Mouse (Mus musculus) thymus, postnatal 25 days (tissue): ENCODE results near the gene Setd1a.
"Not testable (repeated sequence)": the region's sequence is repeated elsewhere in the genome, so short reads cannot be mapped to it uniquely, and the experiment has no call there.

Source experiments
- DNase-seq: peaks from one replicate; pipeline ENCODE4 v3.0.0; 2022

The Setd1a gene

GRCm38 (mm10) chr7:127776426-127776825, at the start of gene Setd1a:
TSS of gene Setd1a (plus strand) at chr7:127776670.
- DNase-seq: peak; percentile 86

DNA sequence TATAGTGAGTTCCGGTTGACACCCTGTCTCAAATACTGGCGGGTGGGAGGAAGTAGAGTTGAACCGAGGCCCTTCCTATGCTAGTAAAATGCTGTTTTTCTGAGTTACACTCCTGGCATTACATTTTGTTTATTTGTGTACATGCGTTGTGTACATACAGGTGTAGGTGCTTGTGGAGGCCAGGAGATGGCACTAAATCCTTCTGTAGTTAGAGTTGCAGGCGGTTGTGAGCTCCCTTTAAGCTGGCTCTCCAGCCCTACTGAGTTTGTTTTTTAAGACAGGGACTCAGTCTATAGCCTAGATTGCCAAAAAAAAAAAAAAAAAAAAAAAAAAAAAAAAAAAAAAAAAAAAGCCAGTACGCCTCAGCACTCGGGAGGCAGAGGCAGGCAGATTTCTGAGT, 48.6 kb upstream of the Setd1a start:
- no peak for DNase-seq

GRCm38 (mm10) chr7:127730170-127730569, 46.3 kb upstream of the Setd1a start:
- no peak for DNase-seq

DNA sequence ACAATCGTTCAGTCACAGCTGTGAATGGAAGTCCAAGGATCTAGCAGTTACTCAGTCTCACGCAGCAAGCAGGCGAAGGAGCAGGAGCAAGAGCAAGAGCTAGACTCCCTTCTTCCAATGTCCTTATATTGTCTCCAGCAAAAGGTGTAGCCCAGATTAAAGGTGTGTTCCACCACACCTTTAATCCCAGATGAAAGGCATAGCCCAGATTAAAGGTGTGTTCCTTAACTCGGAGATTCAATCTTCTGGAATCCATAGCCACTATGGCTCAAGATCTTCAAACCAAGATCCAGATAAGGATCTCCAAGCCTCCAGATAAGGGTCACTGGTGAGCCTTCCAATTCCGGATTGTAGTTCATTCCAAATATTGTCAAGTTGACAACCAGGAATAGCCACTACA, 44.4 kb upstream of the Setd1a start, which contains the start of gene Ctf2:
Gene Ctf2, minus strand, starts transcription at position 101 of the 400 bp plus-strand sequence.
- not testable (repeated sequence) for DNase-seq

DNA sequence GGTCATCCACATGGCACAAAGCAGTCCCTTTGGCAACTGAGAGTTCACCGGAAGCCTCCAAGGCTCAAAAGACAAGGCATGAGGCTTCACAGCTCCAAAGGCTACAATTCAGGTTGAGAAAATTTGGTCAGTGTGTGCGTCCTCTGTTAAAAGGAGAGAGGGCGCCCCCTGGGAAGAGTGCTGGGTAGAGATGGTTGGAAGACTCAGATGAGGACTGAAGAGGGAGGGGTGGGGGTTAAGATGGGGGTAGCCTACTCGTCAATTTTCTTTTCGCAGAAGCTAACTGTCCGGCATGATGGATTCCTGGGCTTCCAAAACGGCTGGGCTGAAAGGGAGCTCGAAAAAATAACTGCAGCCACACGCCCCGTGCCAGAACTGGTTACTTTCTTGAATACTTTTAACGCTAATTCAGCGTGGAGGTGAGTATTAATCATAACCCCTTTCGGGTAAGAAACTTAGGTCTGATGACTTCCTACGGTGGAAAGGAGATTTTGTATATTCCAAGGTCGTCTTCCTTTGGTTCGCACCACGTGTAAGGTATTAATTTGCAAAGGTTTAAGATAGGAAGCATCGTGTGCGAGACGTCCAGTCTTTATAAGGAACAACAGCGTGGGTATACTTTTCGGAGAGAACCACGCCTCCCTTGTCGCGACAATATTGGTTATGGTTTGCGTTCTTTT, 32.0 kb upstream of the Setd1a start, which contains the start of gene Fbxl19:
Gene Fbxl19, plus strand, starts transcription at position 178 of the 680 bp plus-strand sequence.
- peak; percentile 74 for DNase-seq

DNA sequence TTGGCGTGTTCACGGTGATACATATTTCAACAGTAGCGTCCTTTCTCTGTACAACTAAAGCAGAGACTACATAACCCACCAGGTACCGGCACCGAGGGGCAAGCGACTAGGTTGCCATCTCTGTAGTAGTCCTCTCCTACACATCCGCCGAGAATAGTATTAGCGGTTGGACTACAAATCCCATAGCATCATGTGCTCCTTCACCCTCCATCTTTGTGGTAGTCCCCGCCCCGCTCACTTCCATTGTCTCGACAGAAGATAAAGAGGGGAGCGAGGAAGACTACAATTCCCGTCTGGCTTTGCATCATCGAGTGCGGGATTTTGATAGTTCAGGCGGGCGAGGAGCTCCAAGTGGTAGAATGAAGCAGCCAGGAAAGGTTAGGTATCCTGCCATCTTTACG, 31.2 kb upstream of the Setd1a start:
- DNase-seq: peak; percentile 88

DNA sequence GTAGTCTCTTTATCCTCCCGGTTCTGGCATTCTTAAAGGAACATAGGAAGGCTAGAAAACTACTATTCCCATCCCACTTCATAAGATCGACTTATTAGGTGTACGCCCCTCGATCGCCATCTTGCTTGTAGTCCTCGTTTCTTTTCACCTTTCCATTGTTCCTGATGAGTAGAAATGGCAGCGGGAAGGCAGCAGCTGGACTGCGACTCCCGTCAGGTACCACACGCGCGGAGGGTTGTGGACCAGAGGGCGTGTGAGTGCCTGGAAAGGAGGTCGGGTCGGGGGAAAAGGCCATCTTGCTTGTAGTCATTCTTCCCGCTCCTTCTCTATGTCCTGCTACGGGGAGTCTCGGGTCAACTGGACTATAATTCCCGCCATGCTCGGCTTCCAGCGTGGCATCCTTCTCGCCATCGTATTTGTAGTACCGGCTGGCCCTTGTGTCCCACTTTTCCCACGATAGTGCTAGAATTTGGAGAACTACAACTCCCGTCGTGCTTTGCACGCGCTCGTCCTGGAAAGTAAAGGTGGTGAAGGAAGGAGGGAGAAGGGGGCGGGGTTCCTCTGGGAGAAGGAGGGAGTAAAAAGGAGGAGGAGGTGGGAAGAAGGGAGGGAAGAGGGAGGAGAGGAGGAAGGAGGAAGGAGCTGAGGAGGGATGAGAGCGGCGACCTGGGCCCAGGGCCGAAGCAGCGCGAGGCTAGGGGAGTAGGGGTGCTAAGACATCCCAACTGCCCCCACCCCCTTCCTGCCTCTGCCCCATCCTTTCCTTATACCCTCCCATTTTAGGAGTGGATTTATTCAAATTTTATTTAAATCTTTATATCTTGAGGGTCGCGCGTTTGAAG, 30.6 kb upstream of the Setd1a start:
- DNase-seq: peak; percentile 75

DNA sequence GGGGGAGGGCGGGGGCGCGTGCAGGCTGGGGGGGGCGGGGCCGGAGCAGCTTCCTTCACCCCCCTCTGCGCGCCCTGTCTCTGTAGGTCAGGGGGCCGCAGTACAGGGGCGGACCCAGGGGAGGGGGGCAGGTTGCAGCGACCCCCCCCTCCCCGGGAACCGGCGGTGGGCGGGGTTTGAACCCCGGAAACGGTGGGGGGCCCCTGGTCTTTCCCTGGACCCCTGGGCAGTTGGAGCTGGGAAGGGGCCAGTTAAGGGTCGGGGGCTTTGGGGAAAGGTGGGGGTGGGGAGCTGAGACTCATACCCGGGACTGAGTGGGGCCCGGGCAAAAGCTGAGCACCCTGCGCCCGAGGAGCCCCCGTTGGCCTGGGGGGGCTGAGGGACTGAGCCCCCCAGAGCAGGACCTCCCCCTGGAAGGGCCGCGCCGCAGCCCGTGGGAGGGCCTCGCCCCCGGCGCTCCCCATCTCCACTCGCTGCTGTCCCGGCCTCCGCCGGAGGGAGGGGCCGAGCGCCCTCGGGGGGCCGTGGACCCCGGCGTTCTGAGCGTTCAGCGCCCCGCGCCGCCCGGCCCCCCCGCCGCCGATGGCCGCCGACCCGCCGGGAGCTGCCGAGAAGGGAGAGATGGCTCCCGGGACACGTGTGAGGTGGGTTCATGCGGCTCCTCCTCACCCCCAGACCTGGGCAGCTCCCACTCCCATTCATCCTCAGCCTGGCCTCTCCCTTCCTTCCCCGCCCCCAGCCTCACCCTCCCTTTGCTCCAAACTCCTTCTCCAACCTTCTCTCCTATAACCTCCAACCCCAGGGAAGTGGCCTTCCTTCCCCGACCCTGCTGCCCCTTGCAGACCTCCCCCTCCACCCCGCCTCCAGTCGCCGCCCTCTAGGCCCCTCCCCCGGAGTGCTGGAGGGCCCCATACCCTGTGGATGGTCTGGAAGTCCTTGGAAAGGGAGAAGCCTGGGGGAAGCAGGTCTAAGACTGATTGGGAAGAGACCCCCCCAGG, 29.7 kb upstream of the Setd1a start:
- DNase-seq: peak; percentile 40

GRCm38 (mm10) chr7:127747559-127748234, 28.8 kb upstream of the Setd1a start:
- no peak for DNase-seq

- DNase-seq: no peak
Measured at GRCm38 (mm10) chr7:127748235-127748560, 28.3 kb upstream of the Setd1a start.

GRCm38 (mm10) chr7:127750131-127751127, 26.0 kb upstream of the Setd1a start:
- no peak for DNase-seq

- DNase-seq: no peak
Measured at GRCm38 (mm10) chr7:127751619-127752018, 24.9 kb upstream of the Setd1a start.

- DNase-seq: no peak
Measured at GRCm38 (mm10) chr7:127752069-127752468, 24.4 kb upstream of the Setd1a start.

GRCm38 (mm10) chr7:127753158-127753557, 23.3 kb upstream of the Setd1a start:
- DNase-seq: no peak

DNA sequence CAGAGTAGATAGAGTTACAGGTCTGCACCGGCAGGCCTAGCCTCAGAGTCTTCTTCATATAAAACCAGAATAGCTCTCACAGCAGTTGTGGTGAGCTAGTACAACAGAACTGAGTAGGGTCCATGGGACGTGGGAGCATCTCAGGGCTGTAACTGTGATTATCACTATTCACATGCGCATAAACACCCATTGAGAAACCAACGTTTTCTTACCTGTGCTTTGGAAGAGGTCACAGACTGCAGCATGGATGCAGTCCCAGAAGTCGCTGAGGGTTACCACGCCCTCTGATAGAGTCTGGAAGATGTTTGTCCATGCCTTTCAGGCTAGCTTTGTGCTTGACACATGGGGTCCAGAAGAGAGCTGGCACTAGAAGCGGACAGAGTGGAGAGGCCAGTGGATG, 22.7 kb upstream of the Setd1a start:
- no peak for DNase-seq

- no peak for DNase-seq
Measured at GRCm38 (mm10) chr7:127759716-127760115, 16.8 kb upstream of the Setd1a start.

GRCm38 (mm10) chr7:127760478-127760877, 16.0 kb upstream of the Setd1a start:
- no peak for DNase-seq

GRCm38 (mm10) chr7:127761026-127761425, 15.4 kb upstream of the Setd1a start:
- peak; percentile 57 for DNase-seq

DNA sequence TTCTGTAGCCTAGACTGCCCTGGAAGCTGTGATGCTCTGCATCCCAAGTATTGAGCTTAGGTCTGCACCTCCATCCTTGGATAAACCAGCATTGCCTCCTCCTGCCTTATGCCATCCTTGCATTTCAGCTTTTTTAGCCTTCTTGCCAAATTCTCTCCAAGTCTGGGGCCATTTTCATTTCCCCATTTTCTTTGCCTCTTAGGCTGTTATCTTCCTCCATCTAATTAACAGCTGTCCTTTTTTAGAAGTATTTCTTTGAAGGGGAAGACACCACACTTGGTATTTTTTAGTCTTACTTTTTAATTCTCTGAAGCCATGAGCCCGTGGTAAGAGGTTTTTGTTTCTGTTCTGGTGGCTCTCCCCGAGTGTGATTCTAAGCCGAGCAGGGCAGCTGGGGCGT, 12.8 kb upstream of the Setd1a start:
- DNase-seq: no peak

GRCm38 (mm10) chr7:127765756-127766155, 10.7 kb upstream of the Setd1a start:
- no peak for DNase-seq
